Mouse (Mus musculus): ENCODE measurements around the gene Slc25a13. TPM values are rescaled to one million over a fixed set of nuclear protein-coding genes. Genes with fewer than 3 reads are reported as not detected.

The Slc25a13 gene
- 4.9 and 5.4 TPM in 2 replicates for polyA plus RNA-seq (2014; fragmentation: Nextera tagmentation; extraction: Ambion mirVana)

DNA sequence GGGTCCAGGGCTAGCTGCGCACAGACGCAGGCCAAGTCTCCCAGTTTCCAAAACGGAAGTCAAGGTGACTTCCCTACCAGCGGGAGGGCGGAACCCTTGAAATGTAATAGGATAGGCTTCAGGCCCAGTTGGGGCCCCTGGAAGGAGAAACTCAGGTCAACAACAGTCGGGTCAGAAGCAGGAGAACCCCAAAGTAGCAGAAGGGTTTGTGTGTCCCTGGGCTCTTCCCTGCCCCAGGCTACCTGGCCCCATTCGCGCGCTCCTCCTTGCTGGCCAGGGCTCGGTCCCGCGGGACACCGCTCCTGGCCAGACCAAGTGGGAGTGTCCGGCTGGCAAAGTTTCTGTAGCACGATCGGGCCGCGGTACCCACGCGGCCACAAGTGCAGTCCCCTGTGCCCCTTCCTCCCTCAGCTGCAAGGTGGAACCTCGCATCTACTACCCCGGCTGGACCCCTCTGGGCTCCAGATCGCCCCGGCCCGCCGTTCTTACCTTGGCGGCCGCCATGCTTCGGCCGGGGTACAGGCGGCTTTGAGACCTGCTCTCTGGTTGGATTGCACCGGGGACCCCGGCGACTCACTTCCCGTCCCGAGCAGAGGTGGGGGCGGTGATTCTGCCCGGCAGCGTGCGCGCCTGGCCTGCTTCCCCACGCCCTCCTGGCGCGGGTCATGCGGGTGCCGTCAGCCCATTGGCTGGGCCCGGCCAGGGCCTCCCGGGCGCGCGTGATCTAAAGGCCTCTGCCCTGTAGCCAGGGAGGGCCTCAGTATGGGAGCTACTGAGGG is at the start of gene Slc25a13:
TSS of gene Slc25a13 (minus strand) at position 667 of the 779 bp plus-strand sequence.
- no peaks in the 10 kb centered on the region for H3K9me3 ChIP-seq (ENCODE audit: control insufficient read depth, low read length)
- peak; percentile 96 for ATAC-seq (ENCODE audit: low read depth)
- under 1% methylated on average over 49 of the region's 51 CpGs for WGBS

DNA sequence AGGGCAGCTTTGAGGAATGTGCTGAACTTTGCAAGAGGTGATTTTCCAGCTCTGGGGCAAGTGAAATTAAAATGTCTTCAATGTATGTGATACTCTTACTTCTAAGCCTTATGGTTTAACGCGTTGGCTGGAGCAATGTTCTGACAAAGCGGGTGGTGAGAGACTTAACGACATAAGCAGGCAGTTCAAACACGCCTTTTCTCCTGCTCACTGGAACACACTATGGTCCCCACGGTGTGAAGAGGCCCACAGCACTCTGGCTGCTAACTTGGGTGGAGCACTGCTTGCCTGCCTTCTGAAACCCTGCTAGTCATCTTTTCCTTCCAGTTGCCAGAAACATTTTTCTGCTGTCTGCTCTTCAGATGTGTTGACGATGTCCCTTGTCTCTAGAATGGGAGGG is 48.8 kb upstream of the Slc25a13 start:
- no peak for ATAC-seq (ENCODE audit: low read depth)
- 82% methylated on average over 7 of the region's 7 CpGs for whole genome bisulfite sequencing
- Histone ChIP-seq H3K4me3 (ENCODE audit: low read depth, low read length) (no peak overlapping the region), H3K36me3 (ENCODE audit: control insufficient read depth, insufficient read depth, low read length) (no peaks in the 10 kb centered on the region), H3K9me3 (ENCODE audit: control insufficient read depth, low read length) (no peaks in the 10 kb centered on the region), H3K27me3 (ENCODE audit: control insufficient read depth, insufficient read depth, low read length) (no peaks in the 10 kb centered on the region), H3K9ac (replicated peaks; ENCODE audit: low read depth, low read length) (no peak overlapping the region), H3K4me1 (ENCODE audit: control insufficient read depth, insufficient read depth, low read length) (no peaks in the 10 kb centered on the region), H3K4me2 (ENCODE audit: low read depth, low read length) (no peak overlapping the region), H3K27ac (ENCODE audit: low read depth, low read length) (no peak overlapping the region)

More for the DNA sequence above, at the start of gene Slc25a13:
- no peaks in the 10 kb centered on the region; the same call in 1 of the 2 replicates for H3K4me1 ChIP-seq (ENCODE audit: control insufficient read depth, insufficient read depth, low read length)
- H3K36me3 ChIP-seq (ENCODE audit: control insufficient read depth, insufficient read depth, low read length): no peaks in the 10 kb centered on the region
- peak within 1 kb of the TSS; percentile 66 for H3K9ac ChIP-seq (replicated peaks; ENCODE audit: low read depth, low read length)
- H3K4me3 ChIP-seq (ENCODE audit: low read depth, low read length): peak within 1 kb of the TSS; percentile 62
- H3K27me3 ChIP-seq (ENCODE audit: control insufficient read depth, insufficient read depth, low read length): no peaks in the 10 kb centered on the region
- H3K4me2 ChIP-seq (ENCODE audit: low read depth, low read length): peak within 1 kb of the TSS; percentile 98
- H3K27ac ChIP-seq (ENCODE audit: low read depth, low read length): no peak within 1 kb of the TSS

DNA sequence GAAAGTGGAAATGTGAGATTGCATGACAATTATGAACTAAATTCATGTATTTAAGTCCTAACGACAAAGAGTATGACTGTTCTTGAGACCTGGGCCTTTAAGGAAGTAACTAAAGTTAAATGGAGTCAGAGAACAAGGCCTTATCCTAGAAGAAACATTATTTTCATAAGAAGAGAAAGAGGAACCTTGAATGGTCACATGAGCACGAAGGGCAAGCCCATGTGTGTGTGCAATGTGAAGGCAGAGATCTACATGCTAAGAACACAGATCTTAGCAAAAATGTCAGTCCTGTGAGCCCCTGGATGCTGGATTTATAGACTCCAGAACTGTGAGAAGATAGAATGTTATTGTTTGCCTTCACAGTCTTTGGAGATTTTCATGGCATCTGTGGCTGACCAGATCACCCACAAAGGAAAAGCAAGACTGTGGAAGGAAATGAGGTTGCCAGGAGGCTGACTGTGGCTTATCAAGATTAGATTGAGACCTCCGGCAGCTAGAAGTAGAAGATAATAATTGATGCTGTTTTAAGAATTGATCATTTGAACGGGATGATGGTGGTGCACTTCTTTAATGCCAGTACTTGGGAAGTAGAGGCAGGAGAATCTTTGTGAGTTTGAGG is 46.4 kb upstream of the Slc25a13 start:
- no peak overlapping the region for H3K4me2 ChIP-seq (ENCODE audit: low read depth, low read length)
- no peaks in the 10 kb centered on the region for H3K4me1 ChIP-seq (ENCODE audit: control insufficient read depth, insufficient read depth, low read length)
- H3K36me3 ChIP-seq (ENCODE audit: control insufficient read depth, insufficient read depth, low read length): no peaks in the 10 kb centered on the region
- no peaks in the 10 kb centered on the region for H3K9me3 ChIP-seq (ENCODE audit: control insufficient read depth, low read length)
- H3K27ac ChIP-seq (ENCODE audit: low read depth, low read length): no peak overlapping the region
- H3K27me3 ChIP-seq (ENCODE audit: control insufficient read depth, insufficient read depth, low read length): no peaks in the 10 kb centered on the region
- no peak overlapping the region for H3K4me3 ChIP-seq (ENCODE audit: low read depth, low read length)
- 90% methylated on average over 4 of the region's 4 CpGs for WGBS
- no peak overlapping the region for H3K9ac ChIP-seq (replicated peaks; ENCODE audit: low read depth, low read length)
- ATAC-seq (ENCODE audit: low read depth): no peak

DNA sequence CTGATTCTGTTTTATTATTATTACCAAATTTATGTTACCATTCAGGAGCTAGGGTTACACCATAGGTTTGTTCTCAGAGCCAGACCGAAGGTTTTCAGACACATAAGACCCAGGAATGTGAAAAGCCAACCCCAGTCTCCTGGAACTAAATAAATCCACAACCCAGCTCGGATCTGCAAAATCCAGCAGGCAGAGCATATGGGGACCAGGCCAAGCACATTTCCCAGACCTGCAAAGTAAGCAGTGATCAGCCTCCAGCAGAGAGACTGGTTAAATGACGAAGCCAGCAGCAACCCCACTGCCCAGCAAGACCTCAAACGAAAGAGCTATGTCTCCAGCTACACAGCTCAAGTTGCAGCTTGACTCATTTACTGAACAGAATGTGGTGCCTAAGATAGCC is 43.9 kb upstream of the Slc25a13 start:
- H3K4me3 ChIP-seq (ENCODE audit: low read depth, low read length): no peak overlapping the region
- no peak overlapping the region for H3K9ac ChIP-seq (replicated peaks; ENCODE audit: low read depth, low read length)
- ATAC-seq (ENCODE audit: low read depth): no peak
- no peak overlapping the region for H3K4me2 ChIP-seq (ENCODE audit: low read depth, low read length)
- no peaks in the 10 kb centered on the region for H3K27me3 ChIP-seq (ENCODE audit: control insufficient read depth, insufficient read depth, low read length)
- no peak overlapping the region for H3K27ac ChIP-seq (ENCODE audit: low read depth, low read length)
- H3K4me1 ChIP-seq (ENCODE audit: control insufficient read depth, insufficient read depth, low read length): no peaks in the 10 kb centered on the region
- WGBS: 43% methylated on average over 4 of the region's 4 CpGs
- H3K9me3 ChIP-seq (ENCODE audit: control insufficient read depth, low read length): no peaks in the 10 kb centered on the region
- H3K36me3 ChIP-seq (ENCODE audit: control insufficient read depth, insufficient read depth, low read length): no peaks in the 10 kb centered on the region

DNA sequence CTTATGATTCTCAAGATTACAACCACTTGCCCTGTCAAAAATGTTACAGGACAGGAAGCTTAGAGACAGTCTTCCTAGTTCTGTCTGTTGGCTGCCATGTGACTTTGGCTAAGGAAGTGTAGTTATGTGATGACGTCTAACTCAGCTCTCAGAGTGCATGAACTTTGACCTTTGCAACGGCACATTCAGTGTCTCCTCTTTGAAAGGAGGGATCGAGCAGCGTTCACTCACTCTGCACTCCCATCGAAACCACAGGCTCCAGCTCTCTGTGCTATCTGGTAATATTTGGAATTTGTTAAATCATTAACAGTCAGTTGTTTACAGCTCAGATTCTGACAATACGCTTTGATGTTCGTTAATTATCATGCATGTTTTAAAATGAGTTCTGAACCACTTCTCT is 31.5 kb upstream of the Slc25a13 start:
- Histone ChIP-seq H3K9me3 (ENCODE audit: control insufficient read depth, low read length) (no peaks in the 10 kb centered on the region), H3K4me2 (ENCODE audit: low read depth, low read length) (no peak overlapping the region), H3K9ac (replicated peaks; ENCODE audit: low read depth, low read length) (no peak overlapping the region), H3K27ac (ENCODE audit: low read depth, low read length) (no peak overlapping the region), H3K36me3 (ENCODE audit: control insufficient read depth, insufficient read depth, low read length) (no peaks in the 10 kb centered on the region), H3K27me3 (ENCODE audit: control insufficient read depth, insufficient read depth, low read length) (no peaks in the 10 kb centered on the region), H3K4me1 (ENCODE audit: control insufficient read depth, insufficient read depth, low read length) (no peaks in the 10 kb centered on the region), H3K4me3 (ENCODE audit: low read depth, low read length) (no peak overlapping the region)
- no peak for ATAC-seq (ENCODE audit: low read depth)
- WGBS: 62% methylated on average over 7 of the region's 7 CpGs

DNA sequence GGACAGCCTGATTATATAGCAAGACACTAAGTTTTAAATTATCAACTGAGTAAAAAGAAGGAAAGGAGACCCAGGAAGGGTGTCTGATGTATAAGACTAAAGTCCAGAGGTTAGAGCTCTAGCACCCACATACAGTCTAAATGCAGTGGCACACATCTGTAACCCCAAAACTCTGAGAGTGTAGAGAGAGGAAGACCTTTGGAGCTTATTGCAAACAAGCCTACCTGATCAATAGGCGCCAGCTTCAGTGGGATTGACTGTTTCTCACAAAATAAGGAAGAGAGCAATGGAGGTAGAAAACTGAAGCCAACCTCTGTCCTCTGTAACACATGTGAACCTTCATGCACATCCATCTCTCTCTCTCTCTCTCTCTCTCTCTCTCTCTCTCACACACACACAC is 26.9 kb upstream of the Slc25a13 start:
- 92% methylated on average over 1 of the region's 1 CpGs for WGBS
- ATAC-seq (ENCODE audit: low read depth): no peak
- H3K4me1 ChIP-seq (ENCODE audit: control insufficient read depth, insufficient read depth, low read length): no peaks in the 10 kb centered on the region
- H3K9me3 ChIP-seq (ENCODE audit: control insufficient read depth, low read length): no peaks in the 10 kb centered on the region
- H3K27me3 ChIP-seq (ENCODE audit: control insufficient read depth, insufficient read depth, low read length): no peaks in the 10 kb centered on the region
- no peaks in the 10 kb centered on the region for H3K36me3 ChIP-seq (ENCODE audit: control insufficient read depth, insufficient read depth, low read length)
- no peak overlapping the region for H3K4me2 ChIP-seq (ENCODE audit: low read depth, low read length)
- H3K4me3 ChIP-seq (ENCODE audit: low read depth, low read length): no peak overlapping the region
- no peak overlapping the region for H3K9ac ChIP-seq (replicated peaks; ENCODE audit: low read depth, low read length)
- H3K27ac ChIP-seq (ENCODE audit: low read depth, low read length): no peak overlapping the region

DNA sequence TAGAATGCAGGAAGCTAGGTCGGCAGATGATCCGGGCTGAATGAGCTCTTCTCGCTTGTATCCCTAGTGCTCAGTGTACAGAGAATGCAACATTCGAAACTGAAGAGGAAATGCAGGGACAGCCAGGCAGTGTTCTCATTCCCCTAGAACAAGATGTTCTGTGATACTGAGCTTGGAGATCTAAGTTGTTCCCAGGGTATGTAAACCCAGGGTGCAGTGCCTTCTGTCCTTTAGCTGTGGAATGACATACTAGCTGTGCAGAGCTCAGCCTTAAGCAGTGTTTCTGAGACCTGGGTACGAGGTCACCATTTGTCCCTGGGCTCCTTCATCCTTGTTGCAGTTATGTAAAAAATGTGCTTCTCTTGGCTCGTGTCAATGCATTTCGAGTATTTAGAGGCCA is 25.1 kb upstream of the Slc25a13 start:
- WGBS: 77% methylated on average over 7 of the region's 7 CpGs
- Histone ChIP-seq H3K36me3 (ENCODE audit: control insufficient read depth, insufficient read depth, low read length) (no peaks in the 10 kb centered on the region), H3K9ac (replicated peaks; ENCODE audit: low read depth, low read length) (no peak overlapping the region), H3K4me1 (ENCODE audit: control insufficient read depth, insufficient read depth, low read length) (no peaks in the 10 kb centered on the region), H3K4me3 (ENCODE audit: low read depth, low read length) (no peak overlapping the region), H3K4me2 (ENCODE audit: low read depth, low read length) (no peak overlapping the region), H3K27ac (ENCODE audit: low read depth, low read length) (no peak overlapping the region), H3K9me3 (ENCODE audit: control insufficient read depth, low read length) (no peaks in the 10 kb centered on the region), H3K27me3 (ENCODE audit: control insufficient read depth, insufficient read depth, low read length) (no peaks in the 10 kb centered on the region)
- no peak for ATAC-seq (ENCODE audit: low read depth)

DNA sequence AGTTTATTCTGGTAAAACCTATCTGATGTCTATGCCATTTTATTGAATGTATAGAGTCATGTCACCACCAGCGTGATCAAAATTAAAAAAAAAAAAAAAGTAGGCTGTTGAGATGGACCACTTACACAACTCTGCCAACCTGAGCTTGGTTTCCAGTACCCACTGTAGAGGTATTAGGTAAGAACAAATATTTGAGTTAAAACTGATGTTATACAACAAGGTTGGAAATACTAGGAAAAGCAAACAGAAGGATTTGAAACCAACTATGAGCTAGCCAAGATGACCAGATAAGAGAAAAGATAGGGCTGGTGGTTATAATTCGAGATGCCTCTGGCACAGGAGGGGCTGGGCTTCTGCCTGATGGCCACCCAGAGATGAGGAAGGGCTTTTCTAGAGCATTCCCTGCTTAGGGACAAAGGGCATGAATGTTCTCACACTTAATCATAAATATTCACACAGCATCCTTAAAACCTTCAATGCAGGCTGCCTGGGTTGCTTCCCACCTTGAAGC is 19.9 kb upstream of the Slc25a13 start:
- no peak overlapping the region for H3K27ac ChIP-seq (ENCODE audit: low read depth, low read length)
- H3K4me2 ChIP-seq (ENCODE audit: low read depth, low read length): no peak overlapping the region
- ATAC-seq (ENCODE audit: low read depth): no peak
- H3K27me3 ChIP-seq (ENCODE audit: control insufficient read depth, insufficient read depth, low read length): no peaks in the 10 kb centered on the region
- WGBS: 92% methylated on average over 2 of the region's 2 CpGs
- no peaks in the 10 kb centered on the region for H3K4me1 ChIP-seq (ENCODE audit: control insufficient read depth, insufficient read depth, low read length)
- no peak overlapping the region for H3K4me3 ChIP-seq (ENCODE audit: low read depth, low read length)
- no peaks in the 10 kb centered on the region for H3K36me3 ChIP-seq (ENCODE audit: control insufficient read depth, insufficient read depth, low read length)
- no peak overlapping the region for H3K9ac ChIP-seq (replicated peaks; ENCODE audit: low read depth, low read length)
- H3K9me3 ChIP-seq (ENCODE audit: control insufficient read depth, low read length): no peaks in the 10 kb centered on the region

DNA sequence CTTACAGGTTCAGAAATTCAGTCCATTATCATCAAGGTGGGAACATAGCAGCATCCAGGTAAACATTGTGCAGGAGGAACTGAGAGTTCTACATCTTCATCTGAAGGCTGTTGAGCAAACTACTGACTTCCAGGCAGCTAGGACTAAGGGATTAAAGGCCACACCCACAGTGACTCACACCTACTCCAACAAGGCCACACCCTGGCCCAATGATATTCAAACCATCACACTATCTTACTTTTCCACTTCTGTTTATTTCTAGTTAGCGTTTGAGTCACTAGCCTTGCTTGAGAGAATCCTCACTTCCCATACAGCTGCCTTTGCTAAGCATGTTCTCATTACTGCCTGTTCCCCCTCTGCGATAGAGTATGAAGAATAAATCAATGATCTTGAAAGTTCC is 13.3 kb upstream of the Slc25a13 start:
- Histone ChIP-seq H3K4me1 (ENCODE audit: control insufficient read depth, insufficient read depth, low read length) (no peaks in the 10 kb centered on the region), H3K4me2 (ENCODE audit: low read depth, low read length) (no peak overlapping the region), H3K27me3 (ENCODE audit: control insufficient read depth, insufficient read depth, low read length) (no peaks in the 10 kb centered on the region), H3K4me3 (ENCODE audit: low read depth, low read length) (no peak overlapping the region), H3K36me3 (ENCODE audit: control insufficient read depth, insufficient read depth, low read length) (no peaks in the 10 kb centered on the region), H3K9me3 (ENCODE audit: control insufficient read depth, low read length) (no peaks in the 10 kb centered on the region), H3K27ac (ENCODE audit: low read depth, low read length) (no peak overlapping the region), H3K9ac (replicated peaks; ENCODE audit: low read depth, low read length) (no peak overlapping the region)
- 87% methylated on average over 2 of the region's 2 CpGs for WGBS
- no peak for ATAC-seq (ENCODE audit: low read depth)
